Mouse (Mus musculus) small intestine, adult 2 months (tissue): ENCODE results near the gene Ugt1a8. TPM values are rescaled to one million over a fixed set of nuclear protein-coding genes. Genes with fewer than 3 reads are reported as not detected.
"Not testable (repeated sequence)": the region's sequence is repeated elsewhere in the genome, so short reads cannot be mapped to it uniquely, and the experiment has no call there.

ENCODE experiments used
- H3K27ac ChIP-seq: fragments of 200-500 bp; 2 replicates; pipeline ENCODE4 v1.5.1; 2012; ENCODE audit warnings: low read depth, low read length, control low read depth, inconsistent platforms; ENCODE audit not compliant: insufficient read depth
- H3K27me3 ChIP-seq: fragments of 200-500 bp; 2 replicates; pipeline ENCODE4 v1.6.1; 2012; ENCODE audit warnings: mild to moderate bottlenecking, moderate library complexity, low read length, inconsistent platforms; ENCODE audit not compliant: control insufficient read depth, insufficient read depth
- H3K36me3 ChIP-seq: fragments of 200-500 bp; 2 replicates; pipeline ENCODE4 v1.6.1; 2012; ENCODE audit warnings: mild to moderate bottlenecking, low read length, control low read depth, inconsistent platforms; ENCODE audit not compliant: control insufficient read depth, insufficient read depth
- H3K4me1 ChIP-seq: fragments of 200-500 bp; 2 replicates; pipeline ENCODE4 v1.6.1; 2012; ENCODE audit warnings: low read length, inconsistent platforms, mixed read lengths; ENCODE audit not compliant: control insufficient read depth, insufficient read depth, insufficient read length
- H3K4me3 ChIP-seq: fragments of 200-500 bp; 2 replicates; pipeline ENCODE4 v1.5.1; 2012; ENCODE audit warnings: low read depth, mild to moderate bottlenecking, control low read depth, inconsistent platforms, low read length, moderate library complexity
- CTCF ChIP-seq: fragments of 200-500 bp; IDR thresholded peaks from 2 replicates; pipeline ENCODE4 v1.5.1; 2012; ENCODE audit warnings: low read depth, mild to moderate bottlenecking, control low read depth, inconsistent platforms, low read length, moderate library complexity, mixed read lengths; ENCODE audit not compliant: insufficient replicate concordance, insufficient read length; ENCODE audit errors: extremely low read depth
- POLR2A ChIP-seq: fragments of 200-500 bp; IDR thresholded peaks from 2 replicates; pipeline ENCODE4 v1.6.1; 2012; ENCODE audit warnings: low read depth, mild to moderate bottlenecking, control low read depth, inconsistent platforms, low read length, moderate library complexity
- whole genome bisulfite sequencing: fragments of 180-500 bp; shearing (Covaris S2); methylation state at CpG from one replicate; pipeline ENCODE4 v1.1.7; 2018; 5-methylcytosine and 5-hydroxymethylcytosine counted together
- polyA plus RNA-seq: library from polyadenylated mRNA; depleted of rRNA; stranded (reverse); fragments of >200 nt; gene quantifications from 2 replicates; pipeline ENCODE4 v1.2.3, GENCODE M21; 2012

Ugt1a8 gene
- polyA plus RNA-seq, 1 experiment: not detected

- H3K27ac ChIP-seq, H3K36me3 ChIP-seq, H3K27me3 ChIP-seq, H3K4me1 ChIP-seq, H3K4me3 ChIP-seq: not testable (repeated sequence)
- TF ChIP-seq CTCF: peak; percentile 24; the same call in 1 of the 2 replicates
- WGBS: no CpG with 5 or more reads among the region's 1 CpGs
Measured at GRCm38 (mm10) chr1:88121521-88121920, 33.9 kb downstream of the Ugt1a8 start.

DNA sequence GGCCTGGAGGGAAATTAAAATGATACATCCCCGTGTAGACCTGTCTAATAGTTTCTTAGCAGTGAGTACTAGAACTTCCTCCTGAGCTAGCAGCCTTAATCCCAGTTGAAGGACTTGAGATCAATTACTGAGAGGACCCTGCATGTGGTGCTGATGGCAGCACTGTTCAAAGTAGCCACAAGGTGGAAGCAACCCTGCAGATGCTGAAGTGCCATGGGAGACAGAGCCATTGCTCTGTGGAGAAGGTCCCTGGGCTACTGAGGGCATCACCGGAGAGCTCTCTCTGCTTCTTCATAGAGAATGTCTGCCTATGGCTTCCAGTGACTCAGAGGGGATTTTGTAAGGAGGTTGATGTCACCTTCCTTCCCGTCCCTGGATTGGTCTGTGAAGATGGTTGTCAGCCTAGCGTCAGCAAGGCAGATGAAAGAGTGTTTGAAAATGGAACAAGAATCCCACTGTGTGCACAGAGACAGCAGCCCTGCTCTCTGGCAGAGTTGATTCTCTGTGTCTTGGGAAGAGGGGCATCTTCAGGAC, 38.3 kb downstream of the Ugt1a8 start:
- WGBS: 79% methylated on average over 4 of the region's 4 CpGs
- not testable (repeated sequence) for H3K27me3 ChIP-seq, H3K4me3 ChIP-seq, H3K4me1 ChIP-seq, H3K27ac ChIP-seq, H3K36me3 ChIP-seq

DNA sequence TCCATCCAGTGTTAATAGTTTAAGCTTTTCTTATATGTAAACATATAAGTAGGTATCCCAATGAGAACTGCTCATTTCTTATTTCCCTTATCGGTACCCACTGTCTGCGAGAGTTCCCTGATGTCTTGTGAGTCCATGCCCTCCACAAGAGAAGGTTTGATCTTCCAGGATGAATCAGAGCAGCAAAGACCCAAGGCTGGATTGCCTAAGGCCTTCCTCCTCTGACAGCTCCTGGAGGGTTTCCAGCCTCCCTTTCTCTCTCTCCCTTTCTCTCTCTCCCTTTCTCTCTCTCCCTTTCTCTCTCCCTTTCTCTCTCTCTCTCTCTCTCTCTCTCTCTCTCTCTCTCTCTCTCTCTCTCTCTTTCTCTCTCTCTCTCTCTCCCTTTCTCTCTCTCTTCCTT, 41.5 kb downstream of the Ugt1a8 start:
- 43% methylated on average over 2 of the region's 2 CpGs for WGBS
- not testable (repeated sequence) for H3K4me3 ChIP-seq, H3K36me3 ChIP-seq, H3K4me1 ChIP-seq, H3K27ac ChIP-seq, H3K27me3 ChIP-seq

DNA sequence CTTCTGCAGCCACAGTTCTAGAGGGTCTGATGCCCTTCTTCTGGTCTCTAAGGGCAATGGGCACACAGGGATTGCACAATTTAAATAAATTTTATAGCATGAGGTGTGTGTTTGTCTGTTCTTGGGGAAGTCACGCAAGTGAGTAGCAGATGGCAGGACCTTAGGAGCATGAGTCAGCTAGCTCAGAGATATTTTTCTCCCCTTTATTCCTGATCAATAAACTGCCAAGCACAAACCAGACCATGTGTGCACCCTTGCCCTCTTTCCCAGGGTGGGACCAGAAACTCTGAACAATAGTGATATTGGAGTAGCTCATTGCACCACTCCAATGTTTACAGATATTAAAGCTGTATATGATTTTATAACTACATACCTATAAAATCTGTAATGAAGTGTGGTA, 42.6 kb downstream of the Ugt1a8 start:
- H3K4me3 ChIP-seq, H3K4me1 ChIP-seq, H3K36me3 ChIP-seq, H3K27me3 ChIP-seq, H3K27ac ChIP-seq: not testable (repeated sequence)
- 29% methylated on average over 1 of the region's 1 CpGs for WGBS

GRCm38 (mm10) chr1:88133908-88134456, 46.4 kb downstream of the Ugt1a8 start:
- Histone ChIP-seq H3K27ac (peak overlapping the region; percentile 64), H3K4me1 (peaks cover 16% of the 10 kb centered on the region; the same call in 1 of the 2 replicates), H3K27me3 (no peaks in the 10 kb centered on the region), H3K36me3 (no peaks in the 10 kb centered on the region; the same call in 1 of the 2 replicates), H3K4me3 (no peak overlapping the region)
- 11% methylated on average over 3 of the region's 3 CpGs for WGBS
- TF ChIP-seq CTCF (no peak), POLR2A (no peak)

- not testable (repeated sequence) for H3K36me3 ChIP-seq, H3K4me3 ChIP-seq, H3K27me3 ChIP-seq
- Histone ChIP-seq H3K27ac (peak within 1 kb of the TSS; percentile 64), H3K4me1 (peaks cover 16% of the 10 kb centered on the region; the same call in 1 of the 2 replicates)
- 6% methylated on average over 5 of the region's 5 CpGs for WGBS
Measured at GRCm38 (mm10) chr1:88134457-88135011, 46.9 kb downstream of the Ugt1a8 start, which contains the start of gene Ugt1a6a. Ugt1a6a (plus strand) TSS chr1:88134809.

DNA sequence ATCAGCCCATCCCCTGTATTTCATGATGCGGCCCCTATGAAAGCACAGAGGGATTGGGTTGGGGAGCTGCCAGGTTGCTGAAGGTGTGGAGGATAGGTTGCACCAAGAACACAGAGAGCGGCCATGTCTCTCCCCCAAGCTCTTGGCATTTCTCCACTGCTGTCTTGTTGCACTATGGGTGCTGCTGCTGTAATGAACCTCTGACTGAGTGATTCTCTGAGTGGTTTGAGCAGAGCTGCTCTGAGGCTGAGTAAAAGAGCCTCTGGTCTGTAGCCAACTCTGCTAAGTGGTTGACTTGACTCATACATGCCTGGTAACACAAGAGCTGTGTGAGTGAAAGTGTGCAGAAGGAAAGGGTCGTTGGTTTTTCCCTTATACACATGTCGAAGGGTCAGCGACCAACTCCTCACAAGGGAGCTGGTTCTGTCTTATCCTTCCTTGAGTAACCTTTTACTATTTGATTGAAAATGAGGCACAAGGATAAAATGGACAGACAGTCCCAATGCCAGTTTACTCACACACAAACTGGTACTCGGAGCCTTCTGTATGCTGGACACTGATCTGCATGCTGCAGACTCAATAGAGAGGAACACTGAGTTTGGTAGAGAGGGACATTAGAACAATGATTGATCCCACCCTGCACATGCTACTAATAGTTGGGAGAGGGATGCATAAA, 47.8 kb downstream of the Ugt1a8 start:
- H3K27me3 ChIP-seq, H3K27ac ChIP-seq, H3K4me3 ChIP-seq, H3K36me3 ChIP-seq: not testable (repeated sequence)
- WGBS: 68% methylated on average over 6 of the region's 6 CpGs
- H3K4me1 ChIP-seq: peaks cover 16% of the 10 kb centered on the region; the same call in 1 of the 2 replicates

- TF ChIP-seq CTCF (no peak), POLR2A (no peak)
- peaks cover 16% of the 10 kb centered on the region; the same call in 1 of the 2 replicates for H3K4me1 ChIP-seq
Measured at GRCm38 (mm10) chr1:88136646-88137045, 49.0 kb downstream of the Ugt1a8 start.

More at GRCm38 (mm10) chr1:88136646-88137045, 49.0 kb downstream of the Ugt1a8 start:
- 82% methylated on average over 2 of the region's 2 CpGs for WGBS
- no peaks in the 10 kb centered on the region; the same call in 1 of the 2 replicates for H3K36me3 ChIP-seq
- no peaks in the 10 kb centered on the region for H3K27me3 ChIP-seq
- no peak overlapping the region for H3K27ac ChIP-seq
- H3K4me3 ChIP-seq: no peak overlapping the region
